Mouse (Mus musculus) heart, embryonic 13.5 days (tissue): ENCODE measurements around the gene Rars. TPM values are rescaled to one million over a fixed set of nuclear protein-coding genes. Genes with fewer than 3 reads are reported as not detected.
A peak's percentile ranks its signal among the peaks of the same experiment; 100 is the strongest.

ENCODE experiments used
- ATAC-seq: fragments of 200-750 bp; cut with Nextera tagmentation; 2 replicates; pipeline ENCODE4 v1.8.0; 2017; ENCODE audit warnings: moderate TSS enrichment; ENCODE audit not compliant: insufficient number of reproducible peaks, low FRiP score, low TSS enrichment; ENCODE audit errors: extremely low read depth
- H3K27ac ChIP-seq: fragments of 300-500 bp; sonication (generic); replicated peaks from 2 replicates; pipeline ENCODE4 v1.5.1; 2015; ENCODE audit warnings: moderate library complexity, mild to moderate bottlenecking, inconsistent platforms
- H3K27me3 ChIP-seq: fragments of 300-500 bp; sonication (generic); replicated peaks from 2 replicates; pipeline ENCODE4 v1.6.1; 2015; ENCODE audit warnings: mild to moderate bottlenecking, inconsistent platforms
- H3K36me3 ChIP-seq: fragments of 300-500 bp; sonication (generic); 2 replicates; pipeline ENCODE4 v1.6.1; 2015; ENCODE audit warnings: mild to moderate bottlenecking, inconsistent platforms
- H3K4me1 ChIP-seq: fragments of 300-500 bp; sonication (generic); 2 replicates; pipeline ENCODE4 v1.6.1; 2015; ENCODE audit warnings: inconsistent platforms
- H3K4me2 ChIP-seq: fragments of 300-500 bp; sonication (generic); 2 replicates; pipeline ENCODE4 v1.6.1; 2015; ENCODE audit warnings: inconsistent platforms, mild to moderate bottlenecking, moderate library complexity
- H3K4me3 ChIP-seq: fragments of 300-500 bp; sonication (generic); 2 replicates; pipeline ENCODE4 v1.5.1; 2015; ENCODE audit warnings: moderate library complexity, mild to moderate bottlenecking, inconsistent platforms
- H3K9ac ChIP-seq: fragments of 300-500 bp; sonication (generic); 2 replicates; pipeline ENCODE4 v1.6.1; 2015; ENCODE audit warnings: inconsistent platforms, mild to moderate bottlenecking, moderate library complexity
- H3K9me3 ChIP-seq: fragments of 300-500 bp; sonication (generic); 2 replicates; pipeline ENCODE4 v1.6.1; 2016; ENCODE audit warnings: inconsistent platforms
- WGBS: fragments of 180-500 bp; shearing (Covaris S2); methylation state at CpG from one replicate; pipeline ENCODE4 v1.1.7; 2015; ENCODE audit warnings: mixed read lengths; 5-methylcytosine and 5-hydroxymethylcytosine counted together
- microRNA counts: library from miRNA; unstranded; fragments of <30 nt; microRNA quantifications from one replicate; lab custom pipeline; 2016
- microRNA-seq: library from miRNA; unstranded; fragments of <30 nt; microRNA quantifications from one replicate; pipeline ENCODE4, GENCODE M21; 2016
- polyA plus RNA-seq: library from polyadenylated mRNA; unstranded; fragments of >200 nt; fragmentation: Nextera tagmentation; extraction: Ambion mirVana; gene quantifications from 2 replicates; pipeline ENCODE4 v1.2.1, GENCODE M21; 2015

The Rars gene
- polyA plus RNA-seq, 1 experiment from 2014 or later = 63.5 TPM

- Histone ChIP-seq H3K4me2 (no peak overlapping the region), H3K4me1 (peaks cover 18% of the 10 kb centered on the region), H3K9me3 (no peaks in the 10 kb centered on the region), H3K4me3 (no peak overlapping the region), H3K36me3 (no peaks in the 10 kb centered on the region), H3K27me3 (peaks cover 4% of the 10 kb centered on the region; the same call in 1 of the 2 replicates), H3K9ac (no peak overlapping the region), H3K27ac (no peak overlapping the region)
- WGBS = 75% methylated on average over 5 of the region's 5 CpGs
- no peak for ATAC-seq
These were observed 67.5 kb downstream of the Rars start for GRCm38 (mm10) chr11:35766845-35767244.

- Histone ChIP-seq H3K4me1 (no peaks in the 10 kb centered on the region), H3K27me3 (no peaks in the 10 kb centered on the region), H3K4me3 (no peak overlapping the region), H3K4me2 (no peak overlapping the region), H3K9me3 (no peaks in the 10 kb centered on the region), H3K36me3 (no peaks in the 10 kb centered on the region), H3K9ac (no peak overlapping the region), H3K27ac (no peak overlapping the region)
- WGBS = 75% methylated on average over 4 of the region's 4 CpGs
- no peak for ATAC-seq
These were observed 73.7 kb downstream of the Rars start for GRCm38 (mm10) chr11:35760627-35761003.

GRCm38 (mm10) chr11:35760001-35760626 is 74.2 kb downstream of the Rars start:
- Histone ChIP-seq H3K9ac (no peak overlapping the region), H3K4me3 (no peak overlapping the region), H3K27ac (no peak overlapping the region), H3K4me1 (no peaks in the 10 kb centered on the region), H3K27me3 (no peaks in the 10 kb centered on the region), H3K9me3 (no peaks in the 10 kb centered on the region), H3K36me3 (no peaks in the 10 kb centered on the region), H3K4me2 (no peak overlapping the region)
- WGBS = 51% methylated on average over 7 of the region's 7 CpGs
- no peak for ATAC-seq

MicroRNAs encoded within 50 kb of the gene (microRNA counts, 519-probe panel; counts per million panel counts)
- 6,092 counts per million, percentile 94 among the panel's probes with 10 or more counts for microRNA mmu-miR-103 (lab: Ali Mortazavi, UCI)

Small RNA genes lying within 50 kb of the gene (microRNA-seq; reads per million reads assigned to microRNA genes)
- 3.7 reads per million, percentile 15 among the genes with 10 or more reads in this experiment for gene Mir103-1

Other genes starting within 250 kb of the Rars start
- gene Pank3, start 65.0 kb downstream of the Rars start, polyA plus RNA-seq = 8.0 and 8.4 TPM in 2 replicates
- gene Fbll1, start 35.6 kb downstream of the Rars start, polyA plus RNA-seq = not detected in 2 replicates
- gene Wwc1, start 146.0 kb upstream of the Rars start, polyA plus RNA-seq = 1.0 and 1.1 TPM in 2 replicates